Mouse (Mus musculus) kidney, adult 2 months (tissue): ENCODE data around the gene Kctd19.

Experiments used
- CTCF ChIP-seq: fragments of 200-500 bp; conservative IDR thresholded peaks from 2 replicates; pipeline ENCODE4 v1.5.1; 2011; ENCODE audit warnings: low read depth, mild to moderate bottlenecking, control low read depth, low read length, moderate library complexity, mixed read lengths; ENCODE audit not compliant: insufficient read depth, insufficient read length
- POLR2A ChIP-seq: fragments of 200-500 bp; IDR thresholded peaks from one replicate; pipeline ENCODE4 v1.6.1; 2011; ENCODE audit warnings: low read depth, low read length, control low read depth

- no peak for TF ChIP-seq CTCF
- TF ChIP-seq POLR2A, result no peak
These were observed 38.8 kb upstream of the Kctd19 start for GRCm38 (mm10) chr8:105451903-105452603.
